Mouse (Mus musculus) erythroid progenitor cell, adult 5-6 weeks (primary cell): ENCODE data around the gene Cep112. TPM values are rescaled to one million over a fixed set of nuclear protein-coding genes. Genes with fewer than 3 reads are reported as not detected.

Experiments
- ATAC-seq: replicated peaks from 2 replicates; pipeline ENCODE4 v1.8.0; 2016; ENCODE audit warnings: moderate number of reproducible peaks, mild to moderate bottlenecking, moderate TSS enrichment, inconsistent platforms; ENCODE audit not compliant: poor library complexity, low FRiP score, severe bottlenecking
- total RNA-seq, 2 experiments: library from RNA; stranded (forward) in 1 of 2; stranded (reverse) in 1 of 2; fragments of 150-400 nt in 1 of 2; fragments of 186-747, 209-891 nt in 1 of 2; gene quantifications; 2 replicates each; pipeline versions ENCODE4 v1.2.3 to v1.2.4; 2015 to 2017; ENCODE audit warnings: low replicate concordance in 2 of 2

Gene Cep112
- total RNA-seq, 2 experiments from 2014 or later, result not detected

DNA sequence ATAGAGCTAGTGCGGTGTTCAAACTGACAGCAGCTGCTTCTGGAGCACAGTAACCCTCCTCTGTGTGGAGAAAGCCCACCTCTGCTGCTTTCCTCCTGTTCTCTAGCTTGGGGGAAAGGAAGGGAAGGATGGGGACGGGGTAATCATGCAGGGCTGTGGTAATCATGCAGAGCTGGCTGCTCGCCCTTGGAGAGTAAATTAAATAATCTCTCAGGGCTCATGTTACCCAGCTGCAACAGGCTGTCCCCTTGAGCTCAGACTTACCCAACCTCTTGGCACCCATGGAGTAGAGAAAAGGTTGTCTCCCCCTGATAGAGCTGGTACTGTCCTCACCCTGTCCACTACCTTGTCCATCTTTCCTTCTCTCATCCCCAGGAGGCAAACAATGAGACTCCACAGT, 345.1 kb downstream of the Cep112 start:
- no peak for ATAC-seq

DNA sequence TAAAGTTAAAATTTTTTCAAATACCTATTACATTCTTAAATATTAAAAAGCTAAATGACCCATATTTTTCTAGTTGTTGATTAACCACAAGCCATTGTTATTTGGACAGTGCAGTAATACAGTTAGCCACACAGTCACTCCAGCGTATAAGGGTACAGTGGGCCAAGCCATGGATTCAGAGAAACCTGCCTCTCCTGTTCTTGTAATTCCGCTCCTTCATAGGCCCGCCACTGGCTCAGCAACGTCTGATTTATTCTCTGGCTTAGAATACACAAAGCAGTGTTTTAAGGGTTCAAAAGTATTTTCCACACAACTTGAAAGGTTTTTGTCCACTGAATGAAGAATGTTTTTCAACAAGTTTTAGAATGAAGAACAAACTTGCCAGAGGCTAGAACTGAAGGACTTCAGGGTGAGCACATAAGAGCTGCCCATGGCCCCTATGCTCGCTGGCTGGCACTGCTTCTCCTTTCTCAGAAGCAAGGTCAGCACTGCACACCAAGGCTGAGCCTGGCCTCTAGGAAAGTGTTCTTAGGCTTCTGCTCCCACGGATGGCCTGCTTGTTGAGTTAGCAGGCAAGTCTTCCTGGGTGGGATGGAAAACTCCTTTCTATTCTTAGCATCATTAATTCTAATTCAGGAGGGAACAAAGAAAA, 349.2 kb downstream of the Cep112 start:
- no peak for ATAC-seq

DNA sequence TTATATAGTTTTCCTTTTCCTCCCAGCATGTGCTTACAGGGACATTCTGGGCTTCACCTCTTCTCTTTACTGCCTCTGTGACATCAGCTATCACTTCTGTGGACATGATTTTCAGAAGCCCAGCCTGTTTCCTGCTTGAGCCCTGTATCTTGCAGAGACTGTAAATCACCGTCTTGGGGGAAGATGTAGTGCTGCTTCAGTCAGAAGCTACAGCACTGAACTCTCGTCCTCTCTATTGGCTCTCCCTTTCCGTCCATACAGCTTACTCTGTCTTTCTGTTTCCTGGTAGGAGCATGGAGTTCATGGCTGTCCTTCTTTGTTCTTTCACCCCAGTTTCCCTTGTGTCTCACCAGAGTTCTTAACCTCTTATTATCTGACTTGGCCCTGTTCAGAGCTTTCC, 352.2 kb downstream of the Cep112 start:
- ATAC-seq, result no peak

DNA sequence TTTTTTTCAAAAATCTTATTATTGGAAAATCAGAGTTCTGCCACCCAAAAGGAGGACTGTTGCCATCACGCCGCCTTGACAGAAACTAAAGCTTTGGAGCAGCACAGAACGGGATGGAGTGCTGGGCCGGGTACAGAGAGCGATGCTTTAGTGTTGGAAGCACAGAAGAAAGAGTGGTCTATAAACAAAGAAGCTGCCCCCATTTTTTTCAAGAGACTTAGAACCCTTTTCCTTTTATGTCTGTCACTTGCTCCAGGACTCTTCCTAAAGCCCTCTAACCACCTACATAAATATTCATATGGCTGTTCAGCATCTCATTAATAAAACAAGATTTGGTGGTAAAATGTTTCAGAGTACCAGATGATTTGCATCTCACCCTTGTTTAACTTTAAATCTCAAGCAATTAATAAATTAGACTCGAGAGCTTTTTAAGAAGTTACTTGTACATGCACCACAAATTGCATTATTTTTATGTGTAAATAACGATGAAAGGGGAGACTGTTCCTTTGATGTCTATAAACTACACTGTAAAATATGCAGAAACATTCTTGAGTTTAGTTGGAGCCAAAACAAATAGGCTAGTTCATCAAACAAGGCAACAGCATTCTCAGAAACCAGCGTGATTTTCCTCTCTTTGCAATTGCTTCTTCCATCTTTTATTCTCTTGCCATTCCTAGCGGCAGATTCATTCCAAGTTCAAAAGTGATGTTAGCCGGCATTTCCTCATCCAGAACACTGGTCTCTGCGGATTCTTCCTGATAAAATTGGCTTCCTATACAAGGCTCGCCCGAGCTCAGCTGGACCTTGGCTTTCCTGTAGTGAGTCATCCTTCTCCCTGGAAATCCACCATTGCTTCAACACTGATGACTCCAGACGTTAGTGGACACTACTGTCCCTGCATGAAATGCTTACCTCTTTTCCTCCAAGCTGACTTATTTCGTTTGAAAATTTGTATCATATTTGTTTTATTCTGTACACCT, 355.6 kb downstream of the Cep112 start:
- no peak for ATAC-seq

DNA sequence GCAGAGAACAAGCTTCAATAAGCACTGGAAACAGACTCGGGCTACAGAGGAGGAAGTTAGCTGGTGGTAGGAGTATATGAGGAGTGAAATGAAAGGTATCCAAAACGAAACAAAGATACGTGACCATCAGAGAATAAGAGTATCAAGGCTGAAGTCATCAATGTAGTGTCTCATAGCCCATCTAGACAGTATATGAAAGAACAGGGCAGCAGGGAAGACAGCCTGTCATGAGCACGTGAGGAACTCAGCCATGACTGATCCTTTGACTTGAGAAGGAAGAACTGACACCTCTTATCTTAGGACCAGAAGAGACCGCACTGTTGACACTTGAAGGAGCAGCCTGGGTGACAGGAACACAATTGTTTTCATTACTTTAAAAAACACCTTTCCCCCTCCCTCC, 373.4 kb downstream of the Cep112 start:
- no peak for ATAC-seq

DNA sequence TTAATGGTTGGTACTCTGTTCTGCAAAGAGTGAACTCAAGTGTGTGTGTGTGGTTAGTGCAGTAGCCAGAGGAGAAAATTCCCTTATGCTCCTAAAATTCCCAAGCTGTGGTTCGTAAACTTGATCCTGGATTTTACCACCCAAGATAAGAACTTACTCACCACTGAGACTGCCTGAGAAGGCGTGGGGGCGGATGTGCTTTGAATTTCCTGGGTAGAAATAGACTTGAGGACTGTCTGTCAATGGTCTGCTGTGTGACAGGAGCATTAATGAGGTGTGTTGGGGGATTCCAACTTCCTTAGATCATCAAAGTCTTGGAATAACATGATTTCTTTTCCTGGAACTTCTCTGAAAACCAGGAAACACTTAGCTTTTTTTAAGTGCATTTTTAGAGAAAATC, 374.7 kb downstream of the Cep112 start:
- no peak for ATAC-seq

DNA sequence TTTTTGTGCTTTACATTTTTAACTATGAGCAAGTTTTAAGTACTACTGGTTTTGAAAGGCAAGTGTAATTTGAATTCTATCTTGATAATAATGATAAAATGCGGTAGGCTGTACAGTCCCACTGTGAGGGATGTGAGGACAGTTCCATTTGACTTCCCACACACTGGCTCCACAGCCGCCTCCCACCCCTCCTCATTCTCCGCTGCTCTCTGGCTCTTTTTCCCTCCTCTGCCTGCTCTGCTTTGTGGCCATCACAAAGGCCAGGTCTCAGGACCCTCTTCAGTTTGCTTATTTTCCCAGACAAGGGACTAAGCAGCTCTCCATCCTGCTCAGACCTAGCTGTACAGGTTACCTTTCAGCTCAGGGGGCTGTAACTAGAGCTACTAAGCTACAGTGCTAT, 379.0 kb downstream of the Cep112 start:
- no peak for ATAC-seq

DNA sequence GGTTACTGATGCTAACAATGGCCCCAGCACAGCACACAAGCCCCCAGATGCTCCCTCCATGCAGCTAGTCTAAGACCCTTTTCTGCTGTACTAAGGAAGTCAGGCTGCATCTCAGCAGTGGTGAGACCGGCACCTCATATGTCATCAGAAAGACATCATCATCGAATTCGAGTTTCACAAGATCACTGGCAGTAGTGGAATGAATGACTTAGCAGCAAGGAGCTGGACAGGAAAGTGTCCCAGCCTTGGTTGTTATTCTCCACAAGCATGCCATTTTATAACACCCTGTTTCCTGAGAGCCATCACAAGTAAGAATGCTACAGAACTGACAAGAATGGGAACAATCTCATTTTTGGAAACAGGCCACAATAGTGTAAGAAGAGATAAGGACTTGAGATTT, 381.0 kb downstream of the Cep112 start:
- ATAC-seq, result no peak

DNA sequence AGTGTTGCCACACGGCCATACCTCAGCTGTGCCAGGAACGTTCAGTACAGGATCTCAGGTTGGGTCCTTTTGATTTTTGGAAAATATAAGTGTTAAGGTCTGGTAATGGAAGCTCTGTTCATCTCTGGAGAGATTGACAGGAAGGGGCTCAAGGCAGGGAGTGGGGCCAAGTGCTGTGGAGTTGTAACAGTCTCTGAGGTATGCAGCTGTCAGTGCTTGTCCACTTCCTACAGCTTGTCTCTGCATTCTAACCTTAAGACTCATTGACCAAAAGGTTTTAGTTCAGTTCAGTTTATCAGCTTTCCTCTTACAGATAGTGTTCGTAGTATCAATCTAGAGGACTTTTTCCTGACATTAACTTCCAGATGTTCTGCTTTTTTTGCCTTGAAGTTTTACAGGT, 384.6 kb downstream of the Cep112 start:
- no peak for ATAC-seq

DNA sequence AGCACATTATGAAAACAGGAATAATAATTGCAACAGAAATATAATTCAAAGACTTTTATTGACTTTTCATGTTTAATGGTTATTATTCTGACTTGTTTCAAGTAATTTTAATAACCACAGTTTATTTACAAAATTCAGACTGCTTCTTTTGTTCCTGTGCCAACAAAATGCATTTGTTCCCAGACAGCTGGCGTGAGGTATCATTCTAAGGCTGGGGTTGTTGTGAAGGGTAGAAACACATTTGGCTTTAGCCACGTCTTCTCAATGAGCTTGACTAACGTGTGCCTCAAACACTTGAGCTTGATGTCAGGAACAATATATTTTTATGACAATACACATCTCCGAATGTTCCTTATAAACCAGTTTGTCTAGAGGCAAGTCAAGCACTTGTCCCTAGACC, 396.8 kb downstream of the Cep112 start:
- ATAC-seq, result no peak

DNA sequence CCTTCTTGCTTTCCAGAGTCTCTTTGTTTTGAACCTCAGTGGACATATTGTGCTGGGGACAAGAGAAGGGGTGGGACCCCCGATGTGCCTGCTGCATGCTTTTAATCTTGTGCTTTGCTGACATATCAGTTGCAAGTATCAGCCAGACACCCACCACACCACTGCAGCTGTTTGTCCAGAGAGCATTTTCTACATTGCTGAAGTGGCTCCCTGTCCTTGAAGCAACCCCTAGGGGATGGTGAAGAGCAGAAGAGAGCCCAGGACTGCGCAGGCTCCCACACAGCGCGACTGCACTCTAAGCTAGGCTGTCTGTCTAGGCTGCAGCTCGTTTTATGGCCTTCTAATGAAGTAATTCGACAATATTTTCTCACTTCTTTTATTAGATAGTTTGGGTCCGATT, 397.3 kb downstream of the Cep112 start:
- ATAC-seq, result no peak

DNA sequence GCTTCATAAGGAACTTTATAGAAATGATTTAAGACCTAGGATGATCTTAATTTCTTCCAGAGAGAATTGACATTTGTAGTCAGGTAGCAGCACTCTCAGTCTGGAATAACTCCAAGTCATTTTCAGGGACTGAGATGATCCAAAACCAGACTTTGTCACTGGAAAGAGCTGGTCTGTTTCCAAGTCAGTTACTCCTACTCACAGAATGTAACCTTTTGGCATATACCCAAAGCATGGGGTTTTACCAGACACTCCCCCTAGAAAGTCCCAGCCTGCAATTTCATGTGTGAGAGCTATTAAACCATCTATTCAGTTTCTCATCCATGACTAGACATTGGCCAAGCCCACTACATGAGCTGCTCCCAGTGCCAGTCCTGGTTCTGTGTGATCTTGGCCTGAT, 402.3 kb downstream of the Cep112 start:
- ATAC-seq, result no peak

DNA sequence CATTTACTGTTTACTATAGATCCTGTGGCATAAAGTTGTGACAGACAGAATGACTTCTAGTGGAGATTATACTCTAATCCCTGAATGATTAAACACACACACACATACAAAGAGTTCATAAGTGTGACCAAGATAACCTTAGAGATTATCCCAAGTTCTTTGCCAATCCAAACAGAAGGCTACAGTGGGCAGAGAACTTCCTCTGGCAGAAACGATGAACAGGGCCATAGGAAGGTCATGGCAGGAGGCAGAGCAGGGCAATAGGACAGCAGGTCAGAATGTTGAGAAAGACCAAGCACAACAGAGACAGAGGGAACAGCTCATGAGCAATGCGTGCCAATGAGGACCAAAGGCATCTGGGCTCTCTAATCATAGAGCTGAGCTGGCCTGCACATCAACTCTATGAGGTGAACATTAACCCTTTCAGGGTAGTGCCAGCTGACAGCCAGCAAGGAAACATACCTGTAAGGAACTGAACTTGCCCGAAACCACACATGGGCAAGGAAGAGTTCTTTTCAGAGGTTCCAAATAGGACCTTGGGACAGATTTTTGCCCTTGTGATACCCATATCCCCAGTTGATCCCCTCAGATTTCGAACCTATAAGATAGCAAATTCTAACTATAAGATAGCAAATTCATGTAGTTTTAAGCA, 403.5 kb downstream of the Cep112 start:
- ATAC-seq, result no peak

DNA sequence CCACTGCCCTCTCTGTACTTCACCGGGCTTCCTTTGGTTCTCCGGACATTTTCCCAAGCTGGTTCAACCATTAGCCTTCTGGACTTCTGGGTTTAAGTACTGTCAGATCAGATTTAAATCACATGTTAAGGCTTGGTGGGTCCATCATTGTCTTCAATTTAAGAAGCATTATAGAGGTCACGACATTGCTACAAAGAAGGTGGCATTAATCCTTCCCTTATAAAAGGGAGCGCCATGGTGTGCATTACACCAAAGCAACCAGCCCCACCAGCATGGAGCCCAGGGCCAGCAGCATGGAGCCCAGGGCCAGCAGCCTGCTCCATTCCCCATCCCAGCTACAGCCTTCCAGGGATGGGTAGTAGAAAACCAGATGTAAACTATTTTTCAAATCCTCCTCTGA, 411.7 kb downstream of the Cep112 start:
- no peak for ATAC-seq

DNA sequence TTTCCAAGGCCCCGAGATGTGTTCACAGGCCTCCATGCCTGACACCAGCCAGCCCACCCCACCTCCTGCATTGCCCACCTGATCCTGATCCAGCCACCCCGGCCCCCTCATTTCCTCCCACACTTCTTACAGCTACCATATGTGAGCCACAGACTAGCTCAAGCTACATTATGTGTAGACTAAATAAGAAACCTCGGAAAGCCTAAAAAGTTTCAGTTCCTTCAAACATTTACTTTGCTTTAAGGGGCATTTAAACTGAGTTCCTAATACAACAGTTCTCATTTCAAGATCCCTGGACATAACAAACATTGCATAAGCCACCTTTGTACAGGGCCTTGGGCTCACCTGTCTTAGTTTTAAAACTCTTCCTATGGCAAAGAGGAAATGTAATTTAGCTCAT, 415.2 kb downstream of the Cep112 start:
- ATAC-seq, result no peak

DNA sequence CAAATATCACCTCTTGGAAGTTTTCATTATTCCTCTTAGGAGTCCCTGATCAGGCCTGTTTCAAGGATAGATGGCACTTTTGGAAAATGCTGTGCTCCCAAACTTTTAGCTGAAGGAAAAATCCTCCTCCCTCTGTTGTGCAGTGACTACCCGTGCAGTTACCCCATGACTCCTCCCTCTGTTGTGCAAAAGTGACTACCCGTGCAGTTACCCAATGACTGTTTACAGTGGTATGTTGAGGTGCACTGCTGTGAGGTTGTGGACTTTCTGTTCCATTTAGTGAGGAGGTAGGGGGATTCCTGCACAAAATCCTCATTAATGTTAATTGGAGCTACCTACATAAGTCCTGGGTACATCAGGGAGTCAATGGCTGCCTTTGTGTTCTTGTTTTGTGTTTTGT, 417.8 kb downstream of the Cep112 start:
- no peak for ATAC-seq

DNA sequence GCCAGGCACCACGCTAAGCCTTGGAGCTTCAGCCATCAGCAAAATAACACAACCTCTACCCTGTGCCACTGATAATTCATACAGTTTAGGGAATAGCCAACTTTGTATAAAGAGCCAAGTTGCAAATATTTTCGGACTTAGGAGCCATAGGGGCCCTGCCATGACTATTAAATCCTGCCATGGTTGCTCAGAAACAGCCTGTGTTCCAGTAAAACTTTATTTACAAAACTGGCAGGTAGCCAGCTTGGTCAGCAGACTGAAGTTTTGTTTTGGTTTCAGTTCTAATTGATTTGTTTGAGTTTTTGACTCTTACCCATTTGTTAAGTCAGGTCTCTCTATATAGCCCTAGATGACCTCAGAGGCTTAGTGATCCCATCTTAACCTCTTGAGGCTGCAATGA, 421.0 kb downstream of the Cep112 start:
- ATAC-seq, result no peak

DNA sequence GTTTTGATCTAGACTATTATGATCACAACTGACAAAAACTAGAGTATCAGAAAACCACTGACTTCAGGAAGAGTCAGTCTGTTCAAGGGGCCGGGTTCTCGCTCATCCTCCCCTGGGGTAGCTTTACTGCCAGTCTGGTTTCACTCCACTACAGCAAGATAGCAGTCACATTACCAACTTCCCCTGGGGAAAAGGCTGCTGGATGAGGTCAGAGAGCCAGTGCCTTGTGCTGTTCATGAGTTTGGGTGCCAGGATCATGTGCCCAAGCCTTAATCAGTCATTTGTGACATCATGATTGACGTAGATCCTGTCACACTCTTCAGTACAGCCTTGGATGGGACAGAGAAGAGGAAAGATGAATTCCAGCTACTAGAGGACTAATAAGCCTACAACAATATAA, 421.5 kb downstream of the Cep112 start:
- ATAC-seq, result no peak

DNA sequence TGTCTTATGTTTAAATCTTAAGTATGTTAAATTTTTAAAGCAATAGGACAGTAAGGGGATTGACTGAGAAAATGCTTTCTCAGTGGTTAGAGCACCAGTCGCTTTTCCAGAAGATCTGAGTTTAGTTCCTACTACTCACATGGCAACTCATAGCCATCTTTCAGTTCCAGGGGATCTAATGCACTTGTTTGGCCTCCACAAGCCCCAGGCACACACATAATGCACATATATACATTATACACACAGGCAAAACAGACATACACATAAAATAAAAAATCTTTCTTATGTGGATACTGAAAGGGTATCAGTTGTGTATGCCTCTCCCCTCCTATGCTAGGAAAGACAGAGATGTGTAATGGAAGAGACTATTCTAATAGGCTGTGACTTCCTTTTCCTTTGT, 426.8 kb downstream of the Cep112 start:
- no peak for ATAC-seq

DNA sequence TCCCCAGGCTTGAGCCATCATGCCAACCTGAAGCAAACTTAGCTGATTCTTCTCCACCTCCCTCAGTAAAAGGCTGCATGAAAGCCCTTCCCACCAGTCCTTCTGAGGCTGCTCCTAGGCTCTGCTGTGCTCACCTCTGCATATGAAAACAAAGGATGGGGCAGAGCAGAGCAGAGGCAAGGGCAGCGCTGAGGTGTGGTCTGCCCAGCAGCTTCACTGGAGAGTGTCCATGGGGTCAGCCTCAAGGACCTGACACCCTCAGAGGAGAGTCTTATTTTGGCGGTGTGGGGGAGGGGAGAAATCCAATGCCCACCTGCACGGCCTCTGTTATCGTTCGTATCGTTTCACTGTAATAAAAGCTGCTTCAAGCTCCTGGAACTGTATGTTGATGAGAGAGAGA, 432.3 kb downstream of the Cep112 start:
- ATAC-seq, result no peak
